Mouse (Mus musculus): ENCODE measurements around the gene Pcsk2. TPM values are rescaled to one million over a fixed set of nuclear protein-coding genes. Genes with fewer than 3 reads are reported as not detected.

Gene Pcsk2
- polyA plus RNA-seq, 1 experiment from 2014 or later: 0.44 TPM

GRCm38 (mm10) chr2:143585341-143585740, 39.4 kb downstream of the Pcsk2 start:
- Histone ChIP-seq H3K27me3 (no peaks in the 10 kb centered on the region), H3K36me3 (no peaks in the 10 kb centered on the region), H3K4me3 (replicated peaks) (no peak overlapping the region), H3K27ac (no peak overlapping the region), H3K9me3 (no peaks in the 10 kb centered on the region), H3K4me2 (no peak overlapping the region), H3K9ac (replicated peaks) (no peak overlapping the region), H3K4me1 (replicated peaks) (no peaks in the 10 kb centered on the region)
- no peak for ATAC-seq (ENCODE audit: insufficient number of reproducible peaks, insufficient read depth, low FRiP score, low TSS enrichment, low read depth)
- WGBS: 85% methylated on average over 6 of the region's 6 CpGs

DNA sequence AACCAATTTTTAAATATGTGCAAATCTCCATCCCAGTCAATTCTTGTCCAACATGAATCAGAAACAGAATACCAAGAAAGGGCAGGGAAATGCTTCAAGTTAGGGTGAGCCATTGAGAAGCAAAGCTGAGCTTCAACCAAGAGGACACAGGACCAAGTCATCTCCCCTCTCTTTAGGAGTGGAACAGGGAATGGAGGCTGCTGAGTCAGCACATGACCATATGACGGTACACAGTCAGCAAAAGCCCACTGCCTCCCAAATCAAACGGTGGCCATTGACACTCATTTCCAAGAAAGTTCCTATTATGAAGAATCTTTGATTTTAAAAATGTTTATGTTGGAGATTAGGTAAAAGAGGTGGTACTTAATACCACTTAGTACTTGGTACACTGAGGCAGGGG, 44.4 kb downstream of the Pcsk2 start:
- no peaks in the 10 kb centered on the region for H3K9me3 ChIP-seq
- H3K27ac ChIP-seq: no peak overlapping the region
- ATAC-seq (ENCODE audit: insufficient number of reproducible peaks, insufficient read depth, low FRiP score, low TSS enrichment, low read depth): no peak
- H3K9ac ChIP-seq (replicated peaks): no peak overlapping the region
- no peak overlapping the region for H3K4me2 ChIP-seq
- H3K4me3 ChIP-seq (replicated peaks): no peak overlapping the region
- H3K36me3 ChIP-seq: no peaks in the 10 kb centered on the region
- 87% methylated on average over 2 of the region's 2 CpGs for WGBS
- no peaks in the 10 kb centered on the region for H3K27me3 ChIP-seq
- H3K4me1 ChIP-seq (replicated peaks): no peaks in the 10 kb centered on the region

GRCm38 (mm10) chr2:143603071-143603470, 57.1 kb downstream of the Pcsk2 start:
- no peak overlapping the region for H3K4me2 ChIP-seq
- ATAC-seq (ENCODE audit: insufficient number of reproducible peaks, insufficient read depth, low FRiP score, low TSS enrichment, low read depth): no peak
- no peaks in the 10 kb centered on the region for H3K9me3 ChIP-seq
- H3K27ac ChIP-seq: no peak overlapping the region
- no peak overlapping the region for H3K9ac ChIP-seq (replicated peaks)
- no peak overlapping the region for H3K4me3 ChIP-seq (replicated peaks)
- H3K27me3 ChIP-seq: no peaks in the 10 kb centered on the region
- no peaks in the 10 kb centered on the region for H3K4me1 ChIP-seq (replicated peaks)
- 65% methylated on average over 3 of the region's 3 CpGs for WGBS
- no peaks in the 10 kb centered on the region for H3K36me3 ChIP-seq

DNA sequence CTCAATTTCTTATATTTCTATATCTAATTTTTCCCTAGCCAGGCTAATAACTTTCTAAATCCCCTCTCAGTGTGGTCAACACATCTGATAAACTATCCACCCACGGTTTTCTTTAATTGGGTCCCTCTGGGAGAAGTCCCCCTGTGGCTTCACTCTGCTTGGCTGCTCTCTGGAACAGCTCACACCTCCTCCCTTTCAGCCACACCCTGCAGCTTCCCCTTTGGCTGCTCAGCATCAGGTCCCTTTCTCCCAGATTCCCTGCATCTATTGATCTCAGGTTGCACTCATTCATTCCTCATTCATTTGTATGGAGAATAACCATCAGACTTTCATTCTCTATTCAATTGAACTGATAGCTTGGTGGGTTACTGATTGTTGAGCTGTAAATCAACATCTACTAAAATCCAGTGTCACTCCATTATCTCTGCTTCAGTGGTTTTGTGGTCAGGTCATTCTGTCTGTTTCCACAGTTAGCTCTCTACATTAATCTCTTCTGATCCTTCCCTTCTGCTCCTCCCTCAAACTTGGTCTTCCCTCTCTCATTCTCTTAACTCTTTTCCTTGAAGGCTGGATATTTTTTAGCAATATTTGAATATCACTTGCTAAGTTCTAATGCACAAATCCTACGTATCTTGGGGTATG, 58.0 kb downstream of the Pcsk2 start:
- H3K4me2 ChIP-seq: no peak overlapping the region
- no peak for ATAC-seq (ENCODE audit: insufficient number of reproducible peaks, insufficient read depth, low FRiP score, low TSS enrichment, low read depth)
- H3K36me3 ChIP-seq: no peaks in the 10 kb centered on the region
- H3K27ac ChIP-seq: no peak overlapping the region
- H3K27me3 ChIP-seq: no peaks in the 10 kb centered on the region
- H3K9ac ChIP-seq (replicated peaks): no peak overlapping the region
- no peak overlapping the region for H3K4me3 ChIP-seq (replicated peaks)
- H3K4me1 ChIP-seq (replicated peaks): no peaks in the 10 kb centered on the region
- H3K9me3 ChIP-seq: no peaks in the 10 kb centered on the region
- WGBS: 46% methylated on average over 2 of the region's 2 CpGs

DNA sequence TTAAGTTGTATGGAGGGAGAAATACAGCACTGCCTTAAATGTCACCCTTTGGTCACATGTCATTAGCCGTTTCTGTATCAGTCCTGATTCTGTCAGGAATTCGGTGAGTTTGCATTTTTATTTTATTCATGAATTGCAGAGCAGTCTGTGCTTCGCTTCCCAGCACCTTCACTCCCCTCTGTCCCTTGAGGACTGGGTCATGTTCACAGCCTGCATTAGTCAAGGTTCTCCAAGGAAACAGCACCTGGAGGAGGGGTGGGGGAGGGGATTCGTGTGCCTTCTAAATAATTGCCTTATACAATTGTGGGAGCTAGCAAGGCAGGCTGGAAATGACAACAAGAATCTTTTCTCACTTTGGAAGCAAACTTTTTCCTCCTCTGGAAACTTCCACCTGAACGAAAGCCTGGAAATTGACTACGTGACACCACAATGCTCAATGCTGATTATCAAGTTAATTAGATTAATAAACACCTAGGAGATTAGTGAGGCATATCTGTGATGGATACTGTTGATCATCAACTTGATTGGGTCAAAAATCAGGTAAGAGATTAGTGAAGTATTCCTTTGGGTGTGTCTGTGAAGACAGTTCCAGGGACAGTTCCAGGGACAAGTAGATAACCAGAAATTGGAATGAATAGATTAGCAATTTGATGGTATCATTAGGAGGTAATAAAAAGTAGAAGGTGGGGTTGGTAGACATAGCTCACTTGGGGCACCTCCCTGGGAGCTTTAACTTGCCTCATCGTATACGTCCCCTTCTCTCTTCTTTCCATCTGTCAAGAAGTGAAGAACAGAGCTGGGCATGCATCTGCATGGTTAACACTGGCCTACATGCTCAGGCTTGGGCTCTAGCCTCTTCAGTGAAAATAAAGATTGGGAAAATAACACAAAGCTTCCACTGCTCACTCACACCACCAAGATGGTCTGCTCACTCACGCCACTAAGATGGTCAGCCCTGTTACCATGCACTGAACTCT, 64.7 kb downstream of the Pcsk2 start:
- Histone ChIP-seq H3K9ac (replicated peaks) (no peak overlapping the region), H3K36me3 (no peaks in the 10 kb centered on the region), H3K27me3 (no peaks in the 10 kb centered on the region), H3K4me1 (replicated peaks) (no peaks in the 10 kb centered on the region), H3K4me2 (no peak overlapping the region), H3K27ac (no peak overlapping the region), H3K9me3 (no peaks in the 10 kb centered on the region), H3K4me3 (replicated peaks) (no peak overlapping the region)
- WGBS: 72% methylated on average over 9 of the region's 9 CpGs
- ATAC-seq (ENCODE audit: insufficient number of reproducible peaks, insufficient read depth, low FRiP score, low TSS enrichment, low read depth): no peak

DNA sequence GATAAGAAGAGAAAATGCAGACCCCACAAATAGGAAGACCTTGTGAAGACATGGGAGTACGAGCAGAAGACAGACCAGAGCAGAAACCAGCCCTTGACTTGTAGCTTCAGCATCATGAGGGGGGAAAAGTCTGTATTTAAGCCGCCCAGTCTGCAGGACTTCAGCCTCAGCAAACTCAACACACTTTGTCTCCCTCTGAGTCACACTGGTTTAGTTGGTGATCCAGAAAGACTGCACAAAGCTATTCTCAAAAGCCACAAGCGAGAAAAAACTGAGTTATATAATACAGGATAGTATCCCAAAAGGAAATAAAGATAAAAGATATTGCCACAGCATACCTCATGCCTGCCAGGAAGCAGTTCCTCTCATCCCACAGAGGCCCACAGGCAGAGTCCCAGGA, 67.5 kb downstream of the Pcsk2 start:
- H3K4me3 ChIP-seq (replicated peaks): no peak overlapping the region
- no peaks in the 10 kb centered on the region for H3K27me3 ChIP-seq
- H3K36me3 ChIP-seq: no peaks in the 10 kb centered on the region
- H3K4me1 ChIP-seq (replicated peaks): no peaks in the 10 kb centered on the region
- no peak overlapping the region for H3K4me2 ChIP-seq
- no peak for ATAC-seq (ENCODE audit: insufficient number of reproducible peaks, insufficient read depth, low FRiP score, low TSS enrichment, low read depth)
- no peaks in the 10 kb centered on the region for H3K9me3 ChIP-seq
- WGBS: 77% methylated on average over 3 of the region's 3 CpGs
- H3K27ac ChIP-seq: no peak overlapping the region
- no peak overlapping the region for H3K9ac ChIP-seq (replicated peaks)

GRCm38 (mm10) chr2:143614775-143615174, 68.8 kb downstream of the Pcsk2 start:
- H3K36me3 ChIP-seq: no peaks in the 10 kb centered on the region
- H3K9me3 ChIP-seq: no peaks in the 10 kb centered on the region
- H3K4me3 ChIP-seq (replicated peaks): no peak overlapping the region
- no peak overlapping the region for H3K4me2 ChIP-seq
- ATAC-seq (ENCODE audit: insufficient number of reproducible peaks, insufficient read depth, low FRiP score, low TSS enrichment, low read depth): no peak
- H3K27me3 ChIP-seq: no peaks in the 10 kb centered on the region
- no peak overlapping the region for H3K27ac ChIP-seq
- H3K4me1 ChIP-seq (replicated peaks): no peaks in the 10 kb centered on the region
- WGBS: 73% methylated on average over 5 of the region's 5 CpGs
- no peak overlapping the region for H3K9ac ChIP-seq (replicated peaks)

GRCm38 (mm10) chr2:143620916-143621315, 75.0 kb downstream of the Pcsk2 start:
- no peaks in the 10 kb centered on the region for H3K36me3 ChIP-seq
- H3K9ac ChIP-seq (replicated peaks): no peak overlapping the region
- no peaks in the 10 kb centered on the region for H3K9me3 ChIP-seq
- no peaks in the 10 kb centered on the region for H3K27me3 ChIP-seq
- 47% methylated on average over 3 of the region's 3 CpGs for WGBS
- H3K4me3 ChIP-seq (replicated peaks): no peak overlapping the region
- H3K27ac ChIP-seq: no peak overlapping the region
- no peaks in the 10 kb centered on the region for H3K4me1 ChIP-seq (replicated peaks)
- no peak overlapping the region for H3K4me2 ChIP-seq
- ATAC-seq (ENCODE audit: insufficient number of reproducible peaks, insufficient read depth, low FRiP score, low TSS enrichment, low read depth): no peak

- no peak overlapping the region for H3K4me2 ChIP-seq
- ATAC-seq (ENCODE audit: insufficient number of reproducible peaks, insufficient read depth, low FRiP score, low TSS enrichment, low read depth): no peak
- 64% methylated on average over 3 of the region's 3 CpGs for WGBS
Measured at GRCm38 (mm10) chr2:143623916-143624315, 78.0 kb downstream of the Pcsk2 start.

DNA sequence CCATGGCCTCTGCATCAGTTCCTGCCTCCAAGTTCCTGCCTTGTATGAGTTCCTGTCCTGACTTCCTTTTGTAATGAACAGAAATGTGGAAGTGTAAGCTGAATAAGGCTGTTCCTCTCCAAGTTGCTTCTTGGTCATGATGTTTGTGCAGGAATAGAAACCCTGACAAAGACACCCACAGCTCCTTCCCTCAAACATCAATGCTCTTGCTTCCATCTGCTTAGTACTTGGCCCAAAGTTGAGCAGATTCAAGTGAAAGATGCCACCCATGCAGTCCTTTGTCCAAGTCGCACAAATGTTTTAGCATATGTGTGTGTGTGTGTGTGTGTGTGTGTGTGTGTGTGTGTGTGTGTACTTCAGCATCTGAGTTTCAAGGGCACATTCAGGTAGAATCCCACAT, 97.3 kb downstream of the Pcsk2 start:
- no peak overlapping the region for H3K27ac ChIP-seq
- no peaks in the 10 kb centered on the region for H3K4me1 ChIP-seq (replicated peaks)
- no peak overlapping the region for H3K9ac ChIP-seq (replicated peaks)
- no peaks in the 10 kb centered on the region for H3K36me3 ChIP-seq
- no peak overlapping the region for H3K4me3 ChIP-seq (replicated peaks)
- ATAC-seq (ENCODE audit: insufficient number of reproducible peaks, insufficient read depth, low FRiP score, low TSS enrichment, low read depth): no peak
- no peaks in the 10 kb centered on the region for H3K9me3 ChIP-seq
- no peaks in the 10 kb centered on the region for H3K27me3 ChIP-seq
- H3K4me2 ChIP-seq: no peak overlapping the region
- 86% methylated on average over 1 of the region's 1 CpGs for WGBS

More at GRCm38 (mm10) chr2:143623916-143624315, 78.0 kb downstream of the Pcsk2 start:
- no peak overlapping the region for H3K27ac ChIP-seq
- H3K36me3 ChIP-seq: no peaks in the 10 kb centered on the region
- no peak overlapping the region for H3K4me3 ChIP-seq (replicated peaks)
- H3K9ac ChIP-seq (replicated peaks): no peak overlapping the region
- no peaks in the 10 kb centered on the region for H3K9me3 ChIP-seq
- no peaks in the 10 kb centered on the region for H3K27me3 ChIP-seq
- no peaks in the 10 kb centered on the region for H3K4me1 ChIP-seq (replicated peaks)

- Histone ChIP-seq H3K36me3 (no peaks in the 10 kb centered on the region), H3K4me1 (replicated peaks) (no peaks in the 10 kb centered on the region), H3K27ac (no peak overlapping the region), H3K4me2 (no peak overlapping the region), H3K9me3 (no peaks in the 10 kb centered on the region), H3K27me3 (no peaks in the 10 kb centered on the region), H3K9ac (replicated peaks) (no peak overlapping the region), H3K4me3 (replicated peaks) (no peak overlapping the region)
- no peak for ATAC-seq (ENCODE audit: insufficient number of reproducible peaks, insufficient read depth, low FRiP score, low TSS enrichment, low read depth)
- WGBS: 83% methylated on average over 4 of the region's 4 CpGs
Measured at GRCm38 (mm10) chr2:143644374-143644773, 98.4 kb downstream of the Pcsk2 start.

Measured in limb, embryonic 12.5 days (tissue).